Mouse (Mus musculus): Measurements from ENCODE around the gene Trp53rkb. TPM values are rescaled to one million over a fixed set of nuclear protein-coding genes. Genes with fewer than 3 reads are reported as not detected.

The Trp53rkb gene
- polyA plus RNA-seq, 1 experiment from 2014 or later = 7.8 TPM

- no peaks in the 10 kb centered on the region for H3K9me3 ChIP-seq (ENCODE audit: low read length)
- WGBS = 76% methylated on average over 9 of the region's 9 CpGs
Measured at GRCm38 (mm10) chr2:166767591-166767990, 24.7 kb upstream of the Trp53rkb start.

GRCm38 (mm10) chr2:166771396-166771795 is 20.9 kb upstream of the Trp53rkb start:
- ATAC-seq (ENCODE audit: low FRiP score, low TSS enrichment) = no peak
- Histone ChIP-seq H3K27me3 (ENCODE audit: insufficient read depth, low read length) (no peaks in the 10 kb centered on the region), H3K4me3 (ENCODE audit: low read length) (no peak overlapping the region), H3K36me3 (ENCODE audit: insufficient read depth, low read length) (no peaks in the 10 kb centered on the region), H3K27ac (ENCODE audit: low read length) (no peak overlapping the region), H3K9ac (replicated peaks; ENCODE audit: low read length) (no peak overlapping the region), H3K4me2 (replicated peaks; ENCODE audit: low read depth, low read length) (no peak overlapping the region), H3K9me3 (ENCODE audit: low read length) (no peaks in the 10 kb centered on the region), H3K4me1 (ENCODE audit: insufficient read depth, low read length) (no peaks in the 10 kb centered on the region)
- WGBS = 44% methylated on average over 11 of the region's 11 CpGs

More at GRCm38 (mm10) chr2:166767591-166767990, 24.7 kb upstream of the Trp53rkb start:
- no peaks in the 10 kb centered on the region for H3K4me1 ChIP-seq (ENCODE audit: insufficient read depth, low read length)
- ATAC-seq (ENCODE audit: low FRiP score, low TSS enrichment) = no peak
- no peaks in the 10 kb centered on the region for H3K36me3 ChIP-seq (ENCODE audit: insufficient read depth, low read length)
- no peaks in the 10 kb centered on the region for H3K27me3 ChIP-seq (ENCODE audit: insufficient read depth, low read length)
- H3K4me2 ChIP-seq (replicated peaks; ENCODE audit: low read depth, low read length) = no peak overlapping the region
- H3K4me3 ChIP-seq (ENCODE audit: low read length) = no peak overlapping the region
- no peak overlapping the region for H3K9ac ChIP-seq (replicated peaks; ENCODE audit: low read length)
- no peak overlapping the region for H3K27ac ChIP-seq (ENCODE audit: low read length)

DNA sequence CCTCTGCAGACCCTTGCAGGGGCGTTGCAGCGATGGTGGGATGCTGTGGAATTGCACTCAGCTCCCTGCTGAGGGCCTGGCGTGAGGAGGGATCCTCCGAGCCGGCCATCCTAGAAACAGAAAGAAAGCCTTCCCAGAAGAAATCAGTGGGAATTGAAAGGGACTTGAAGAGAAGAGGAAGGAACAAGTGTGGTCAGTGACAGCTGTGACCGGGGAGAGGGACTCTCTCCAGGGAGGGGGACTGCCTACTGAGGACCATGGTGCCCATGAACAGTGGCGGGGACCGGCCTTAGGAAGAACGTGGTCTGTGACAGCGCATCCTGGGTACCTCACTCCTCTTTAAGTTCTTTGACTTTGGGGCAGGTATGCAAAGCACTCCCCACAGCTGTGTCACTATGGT is 18.7 kb upstream of the Trp53rkb start:
- no peak overlapping the region for H3K4me3 ChIP-seq (ENCODE audit: low read length)
- H3K4me2 ChIP-seq (replicated peaks; ENCODE audit: low read depth, low read length) = no peak overlapping the region
- no peak overlapping the region for H3K27ac ChIP-seq (ENCODE audit: low read length)
- H3K9me3 ChIP-seq (ENCODE audit: low read length) = no peaks in the 10 kb centered on the region
- H3K4me1 ChIP-seq (ENCODE audit: insufficient read depth, low read length) = no peaks in the 10 kb centered on the region
- WGBS = 86% methylated on average over 10 of the region's 10 CpGs
- no peaks in the 10 kb centered on the region for H3K36me3 ChIP-seq (ENCODE audit: insufficient read depth, low read length)
- no peak for ATAC-seq (ENCODE audit: low FRiP score, low TSS enrichment)
- H3K27me3 ChIP-seq (ENCODE audit: insufficient read depth, low read length) = no peaks in the 10 kb centered on the region
- H3K9ac ChIP-seq (replicated peaks; ENCODE audit: low read length) = no peak overlapping the region

GRCm38 (mm10) chr2:166774275-166774674 is 18.1 kb upstream of the Trp53rkb start:
- H3K27ac ChIP-seq (ENCODE audit: low read length) = no peak overlapping the region
- no peaks in the 10 kb centered on the region for H3K9me3 ChIP-seq (ENCODE audit: low read length)
- no peak overlapping the region for H3K9ac ChIP-seq (replicated peaks; ENCODE audit: low read length)
- H3K36me3 ChIP-seq (ENCODE audit: insufficient read depth, low read length) = no peaks in the 10 kb centered on the region
- no peak overlapping the region for H3K4me2 ChIP-seq (replicated peaks; ENCODE audit: low read depth, low read length)
- 90% methylated on average over 10 of the region's 10 CpGs for WGBS
- ATAC-seq (ENCODE audit: low FRiP score, low TSS enrichment) = no peak
- H3K4me3 ChIP-seq (ENCODE audit: low read length) = no peak overlapping the region
- no peaks in the 10 kb centered on the region for H3K27me3 ChIP-seq (ENCODE audit: insufficient read depth, low read length)
- no peaks in the 10 kb centered on the region for H3K4me1 ChIP-seq (ENCODE audit: insufficient read depth, low read length)

DNA sequence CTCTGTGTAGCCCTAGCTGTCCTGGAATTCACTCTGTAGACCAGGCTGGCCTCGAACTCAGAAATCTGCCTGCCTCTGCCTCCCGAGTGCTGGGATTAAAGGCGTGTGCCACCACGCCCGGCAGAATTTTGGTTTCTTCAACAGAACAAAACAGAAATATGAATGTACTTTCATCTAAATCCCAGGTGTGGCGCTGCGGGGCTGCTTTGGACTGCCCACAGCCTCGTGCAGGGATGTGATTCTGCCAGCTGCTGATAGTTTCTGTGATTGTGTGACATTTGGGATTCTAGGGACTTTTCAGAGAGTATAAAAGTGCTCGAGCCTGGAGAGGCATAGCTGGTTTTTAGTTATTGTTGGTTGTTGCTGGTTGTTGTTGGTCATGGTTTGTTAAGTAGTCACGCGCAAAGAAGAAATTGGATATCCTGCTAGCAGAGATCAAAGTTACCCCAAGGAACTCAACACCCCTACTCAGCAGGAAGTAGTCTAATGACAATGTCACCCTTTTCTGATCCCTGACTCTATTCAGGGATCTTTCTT is 16.9 kb upstream of the Trp53rkb start:
- no peak for ATAC-seq (ENCODE audit: low FRiP score, low TSS enrichment)
- Histone ChIP-seq H3K4me3 (ENCODE audit: low read length) (no peak overlapping the region), H3K4me1 (ENCODE audit: insufficient read depth, low read length) (no peaks in the 10 kb centered on the region), H3K4me2 (replicated peaks; ENCODE audit: low read depth, low read length) (no peak overlapping the region), H3K27me3 (ENCODE audit: insufficient read depth, low read length) (no peaks in the 10 kb centered on the region), H3K9me3 (ENCODE audit: low read length) (no peaks in the 10 kb centered on the region), H3K9ac (replicated peaks; ENCODE audit: low read length) (no peak overlapping the region), H3K27ac (ENCODE audit: low read length) (no peak overlapping the region), H3K36me3 (ENCODE audit: insufficient read depth, low read length) (no peaks in the 10 kb centered on the region)
- 58% methylated on average over 11 of the region's 11 CpGs for WGBS

DNA sequence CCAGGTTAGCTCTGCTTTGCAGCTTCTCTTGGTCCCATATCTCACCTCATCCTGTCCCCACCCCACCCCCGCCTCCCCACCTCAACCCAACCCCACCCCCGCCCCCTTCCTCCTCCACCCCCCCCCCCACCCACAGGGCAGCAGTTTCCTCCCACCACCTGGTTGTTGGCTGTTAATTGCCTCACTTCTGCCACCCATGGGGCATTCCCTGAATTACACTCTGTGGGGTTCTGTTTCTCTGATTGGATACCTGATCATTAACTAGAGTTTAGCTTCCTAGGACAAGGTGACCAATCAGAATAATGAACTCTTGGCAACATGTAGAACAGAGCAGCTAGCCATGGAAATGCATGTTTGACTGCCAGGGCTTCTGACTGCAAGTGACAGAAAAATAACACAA is 16.1 kb upstream of the Trp53rkb start:
- ATAC-seq (ENCODE audit: low FRiP score, low TSS enrichment) = no peak
- H3K9me3 ChIP-seq (ENCODE audit: low read length) = no peaks in the 10 kb centered on the region
- no peak overlapping the region for H3K4me3 ChIP-seq (ENCODE audit: low read length)
- no peak overlapping the region for H3K9ac ChIP-seq (replicated peaks; ENCODE audit: low read length)
- H3K4me2 ChIP-seq (replicated peaks; ENCODE audit: low read depth, low read length) = no peak overlapping the region
- no peak overlapping the region for H3K27ac ChIP-seq (ENCODE audit: low read length)
- no CpG with 5 or more reads among the region's 2 CpGs for WGBS
- no peaks in the 10 kb centered on the region for H3K27me3 ChIP-seq (ENCODE audit: insufficient read depth, low read length)
- no peaks in the 10 kb centered on the region for H3K36me3 ChIP-seq (ENCODE audit: insufficient read depth, low read length)
- H3K4me1 ChIP-seq (ENCODE audit: insufficient read depth, low read length) = no peaks in the 10 kb centered on the region

- Histone ChIP-seq H3K4me3 (ENCODE audit: low read length) (no peak overlapping the region), H3K4me2 (replicated peaks; ENCODE audit: low read depth, low read length) (no peak overlapping the region), H3K27ac (ENCODE audit: low read length) (no peak overlapping the region), H3K27me3 (ENCODE audit: insufficient read depth, low read length) (no peaks in the 10 kb centered on the region), H3K4me1 (ENCODE audit: insufficient read depth, low read length) (no peaks in the 10 kb centered on the region), H3K9ac (replicated peaks; ENCODE audit: low read length) (0 out of 2 replicates have a peak overlapping the region, but pooled peaks have one; percentile 11), H3K9me3 (ENCODE audit: low read length) (no peaks in the 10 kb centered on the region), H3K36me3 (ENCODE audit: insufficient read depth, low read length) (no peaks in the 10 kb centered on the region)
- 77% methylated on average over 8 of the region's 8 CpGs for WGBS
- no peak for ATAC-seq (ENCODE audit: low FRiP score, low TSS enrichment)
Measured at GRCm38 (mm10) chr2:166779956-166780355, 12.4 kb upstream of the Trp53rkb start.

GRCm38 (mm10) chr2:166780980-166781578 is 11.3 kb upstream of the Trp53rkb start:
- no peaks in the 10 kb centered on the region for H3K36me3 ChIP-seq (ENCODE audit: insufficient read depth, low read length)
- H3K4me2 ChIP-seq (replicated peaks; ENCODE audit: low read depth, low read length) = no peak overlapping the region
- H3K27ac ChIP-seq (ENCODE audit: low read length) = no peak overlapping the region
- H3K4me3 ChIP-seq (ENCODE audit: low read length) = no peak overlapping the region
- H3K9me3 ChIP-seq (ENCODE audit: low read length) = no peaks in the 10 kb centered on the region
- H3K4me1 ChIP-seq (ENCODE audit: insufficient read depth, low read length) = peaks cover 7% of the 10 kb centered on the region; the same call in 1 of the 2 replicates
- no peak for ATAC-seq (ENCODE audit: low FRiP score, low TSS enrichment)
- H3K27me3 ChIP-seq (ENCODE audit: insufficient read depth, low read length) = no peaks in the 10 kb centered on the region
- H3K9ac ChIP-seq (replicated peaks; ENCODE audit: low read length) = no peak overlapping the region
- 11% methylated on average over 9 of the region's 9 CpGs for WGBS

DNA sequence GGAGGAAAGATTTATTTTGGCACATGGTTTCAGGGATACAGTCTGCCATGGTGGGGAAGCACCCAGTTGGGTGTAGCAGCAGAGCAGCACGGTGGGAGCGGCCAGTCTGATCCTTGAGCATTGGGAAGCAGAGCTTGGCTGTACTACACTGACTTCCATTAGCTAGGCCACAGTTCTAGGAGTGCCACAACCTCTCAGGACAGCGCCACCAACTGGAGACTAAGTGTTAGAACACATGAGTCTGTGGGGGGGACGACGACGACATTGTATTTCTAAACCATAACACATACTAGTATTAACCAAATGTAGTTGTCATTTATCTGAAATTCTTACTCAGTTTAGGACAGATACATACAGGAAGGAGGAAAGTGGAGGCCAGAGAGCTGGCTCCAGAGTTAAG is 8.0 kb upstream of the Trp53rkb start:
- Histone ChIP-seq H3K4me1 (ENCODE audit: insufficient read depth, low read length) (peaks cover 12% of the 10 kb centered on the region; the same call in 1 of the 2 replicates), H3K4me3 (ENCODE audit: low read length) (no peak overlapping the region), H3K9me3 (ENCODE audit: low read length) (no peaks in the 10 kb centered on the region), H3K9ac (replicated peaks; ENCODE audit: low read length) (no peak overlapping the region), H3K4me2 (replicated peaks; ENCODE audit: low read depth, low read length) (no peak overlapping the region), H3K36me3 (ENCODE audit: insufficient read depth, low read length) (no peaks in the 10 kb centered on the region), H3K27ac (ENCODE audit: low read length) (no peak overlapping the region), H3K27me3 (ENCODE audit: insufficient read depth, low read length) (no peaks in the 10 kb centered on the region)
- WGBS = 79% methylated on average over 6 of the region's 6 CpGs
- ATAC-seq (ENCODE audit: low FRiP score, low TSS enrichment) = no peak

DNA sequence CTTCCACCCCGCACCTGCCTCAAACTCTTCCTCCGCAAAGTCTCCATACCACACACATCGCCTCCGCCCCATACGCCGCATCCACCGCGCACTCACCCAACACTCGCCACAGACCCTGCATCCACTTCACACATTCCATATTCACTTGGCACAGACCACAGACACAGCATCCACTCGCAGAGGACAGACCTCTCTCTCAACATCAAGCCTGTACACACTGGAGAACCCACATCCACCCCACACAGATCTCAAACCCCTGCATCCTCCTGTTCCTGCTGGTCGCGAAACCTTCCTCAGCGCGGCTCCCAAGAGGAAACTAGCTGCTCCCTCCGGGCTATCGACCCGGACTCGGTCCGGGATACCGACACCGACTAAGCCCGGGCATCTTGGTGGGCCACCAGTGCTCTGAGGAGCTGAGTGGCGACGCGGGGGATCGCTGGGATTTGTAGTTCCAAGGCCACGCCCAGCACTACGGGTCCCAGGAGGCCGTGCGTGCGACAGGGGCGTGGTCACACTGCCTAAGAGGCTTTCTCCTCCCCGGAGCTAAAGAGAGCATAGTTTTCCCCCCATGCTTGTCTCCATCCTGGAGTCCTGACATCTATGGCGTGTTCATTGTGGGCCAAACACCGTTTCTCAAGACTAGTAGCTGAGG is 5.9 kb upstream of the Trp53rkb start:
- H3K9me3 ChIP-seq (ENCODE audit: low read length) = no peaks in the 10 kb centered on the region
- under 1% methylated on average over 35 of the region's 35 CpGs for WGBS
- H3K4me2 ChIP-seq (replicated peaks; ENCODE audit: low read depth, low read length) = peak overlapping the region; percentile 84
- ATAC-seq (ENCODE audit: low FRiP score, low TSS enrichment) = peak; percentile 96
- peak overlapping the region; percentile 84 for H3K4me3 ChIP-seq (ENCODE audit: low read length)
- 0 out of 2 replicates have a peak overlapping the region, but pooled peaks have one; percentile 50 for H3K27ac ChIP-seq (ENCODE audit: low read length)
- peak overlapping the region; percentile 85 for H3K9ac ChIP-seq (replicated peaks; ENCODE audit: low read length)
- H3K36me3 ChIP-seq (ENCODE audit: insufficient read depth, low read length) = no peaks in the 10 kb centered on the region
- peaks cover 12% of the 10 kb centered on the region; the same call in 1 of the 2 replicates for H3K4me1 ChIP-seq (ENCODE audit: insufficient read depth, low read length)
- no peaks in the 10 kb centered on the region for H3K27me3 ChIP-seq (ENCODE audit: insufficient read depth, low read length)
